Mouse (Mus musculus): Measurements from ENCODE around the gene Slc25a36.
A peak's percentile ranks its signal among the peaks of the same experiment; 100 is the strongest.

The Slc25a36 gene

GRCm38 (mm10) chr9:97051176-97051575 lies 59.8 kb downstream of the Slc25a36 start:
- no peak for DNase-seq (ENCODE audit: inconsistent ontology term)

- DNase-seq (ENCODE audit: inconsistent ontology term), result no peak
These were observed 64.7 kb downstream of the Slc25a36 start for GRCm38 (mm10) chr9:97046240-97046639.

GRCm38 (mm10) chr9:97041633-97042032 lies 69.3 kb downstream of the Slc25a36 start:
- no peak for DNase-seq (ENCODE audit: inconsistent ontology term)

GRCm38 (mm10) chr9:97038010-97038409 lies 72.9 kb downstream of the Slc25a36 start:
- no peak for DNase-seq (ENCODE audit: inconsistent ontology term)

GRCm38 (mm10) chr9:97036656-97037055 lies 74.3 kb downstream of the Slc25a36 start:
- peak; percentile 36 for DNase-seq (ENCODE audit: inconsistent ontology term)

GRCm38 (mm10) chr9:97027361-97027760 lies 83.6 kb downstream of the Slc25a36 start:
- DNase-seq (ENCODE audit: inconsistent ontology term), result no peak

GRCm38 (mm10) chr9:97026006-97026405 lies 85.0 kb downstream of the Slc25a36 start:
- no peak for DNase-seq (ENCODE audit: inconsistent ontology term)

Measured in Muller cell, postnatal 12 days (primary cell).